Mouse (Mus musculus) liver, embryonic 14.5 days (tissue): ENCODE data around the gene Nox1. TPM values are rescaled to one million over a fixed set of nuclear protein-coding genes. Genes with fewer than 3 reads are reported as not detected.

Experiments used
- ATAC-seq: fragments of 200-750 bp; cut with Nextera tagmentation; 2 replicates; pipeline ENCODE4 v1.8.0; 2017; ENCODE audit warnings: moderate number of reproducible peaks, mild to moderate bottlenecking, moderate library complexity; ENCODE audit not compliant: insufficient read depth
- DNase-seq, 3 experiments: peaks; one replicate each; pipeline ENCODE4 v3.0.0-alpha.2; 2012 to 2013; ENCODE audit warnings: low read depth in 3 of 3, low spot score in 3 of 3
- H3K27ac ChIP-seq: fragments of 300-500 bp; sonication (generic); 2 replicates; pipeline ENCODE4 v1.5.1; 2014; ENCODE audit warnings: moderate library complexity, mild to moderate bottlenecking, control low read depth, inconsistent platforms
- H3K27me3 ChIP-seq: fragments of 300-500 bp; sonication (generic); 2 replicates; pipeline ENCODE4 v1.6.1; 2014; ENCODE audit warnings: mild to moderate bottlenecking, low read length, moderate library complexity; ENCODE audit not compliant: control insufficient read depth, insufficient read depth
- H3K36me3 ChIP-seq: fragments of 300-500 bp; sonication (generic); replicated peaks from 2 replicates; pipeline ENCODE4 v1.6.1; 2014; ENCODE audit warnings: low read depth; ENCODE audit not compliant: control insufficient read depth, insufficient read depth
- H3K4me1 ChIP-seq, 2 experiments: fragments of 200-500 bp in 1 of 2; fragments of 300-500 bp in 1 of 2; sonication (generic) in 1 of 2; replicated peaks; 2 replicates each; pipeline ENCODE4 v1.6.1; 2012 to 2014; ENCODE audit warnings: antibody characterized with exemption in 1 of 2, inconsistent platforms in 1 of 2, low read length in 1 of 2; ENCODE audit not compliant: control insufficient read depth in 2 of 2, insufficient read depth in 2 of 2
- H3K4me2 ChIP-seq: fragments of 300-500 bp; sonication (generic); 2 replicates; pipeline ENCODE4 v1.6.1; 2014; ENCODE audit warnings: low read depth, mild to moderate bottlenecking, control low read depth, moderate library complexity
- H3K4me3 ChIP-seq, 2 experiments: fragments of 200-500 bp in 1 of 2; fragments of 300-500 bp in 1 of 2; sonication (generic) in 1 of 2; 2 replicates each; pipeline ENCODE4 v1.5.1; 2012 to 2014; ENCODE audit warnings: low read depth in 2 of 2, low read length in 2 of 2, mild to moderate bottlenecking in 2 of 2, control low read depth in 1 of 2, inconsistent platforms in 1 of 2, moderate library complexity in 1 of 2; ENCODE audit not compliant: insufficient read depth in 1 of 2
- H3K9ac ChIP-seq: fragments of 300-500 bp; sonication (generic); replicated peaks from 2 replicates; pipeline ENCODE4 v1.6.1; 2014; ENCODE audit warnings: mild to moderate bottlenecking, control low read depth, moderate library complexity
- H3K9me3 ChIP-seq: fragments of 300-500 bp; sonication (generic); 2 replicates; pipeline ENCODE4 v1.6.1; 2016; ENCODE audit warnings: low read length, mixed read lengths; ENCODE audit not compliant: control insufficient read depth
- CTCF ChIP-seq: IDR thresholded peaks from 2 replicates; pipeline ENCODE4 v1.5.1; 2016; ENCODE audit warnings: antibody characterized with exemption, low read depth, control low read depth
- EP300 ChIP-seq: IDR thresholded peaks from 2 replicates; pipeline ENCODE4 v1.6.1; 2016; ENCODE audit warnings: antibody characterized with exemption, low read depth
- WGBS: fragments of 180-500 bp; shearing (Covaris S2); extraction: QIAGEN DNeasy Blood & Tissue Kit; methylation state at CpG from one replicate; pipeline ENCODE4 v1.1.7; 2014; ENCODE audit not compliant: insufficient replicate concordance; 5-methylcytosine and 5-hydroxymethylcytosine counted together
- polyA plus RNA-seq, 2 experiments: library from polyadenylated mRNA; depleted of rRNA in 1 of 2; stranded (reverse) in 1 of 2; unstranded in 1 of 2; fragments of >200 nt; fragmentation: Nextera tagmentation in 1 of 2; extraction: Ambion mirVana in 1 of 2; gene quantifications; 2 replicates each; pipeline versions ENCODE4 v1.2.1 to v1.2.3; 2012 to 2014

The Nox1 gene
- polyA plus RNA-seq, 2 experiments: 0.06 TPM; not detected in 1

GRCm38 (mm10) chrX:134174699-134175098 lies 47.1 kb downstream of the Nox1 start:
- no peak overlapping the region for H3K4me3 ChIP-seq
- WGBS: 71% methylated on average over 1 of the region's 1 CpGs
- H3K27me3 ChIP-seq: no peaks in the 10 kb centered on the region
- TF ChIP-seq EP300 (no peak), CTCF (no peak)
- ATAC-seq (no peak), DNase-seq (no peak)
- no peaks in the 10 kb centered on the region for H3K4me1 ChIP-seq
- no peaks in the 10 kb centered on the region for H3K9me3 ChIP-seq
- no peak overlapping the region for H3K9ac ChIP-seq
- no peak overlapping the region for H3K4me2 ChIP-seq
- no peaks in the 10 kb centered on the region for H3K36me3 ChIP-seq
- H3K27ac ChIP-seq: no peak overlapping the region

- no peak overlapping the region for H3K27ac ChIP-seq
- TF ChIP-seq CTCF (no peak), EP300 (no peak)
- H3K9me3 ChIP-seq: no peaks in the 10 kb centered on the region
- 64% methylated on average over 1 of the region's 1 CpGs for WGBS
- no peak overlapping the region for H3K4me3 ChIP-seq
- ATAC-seq (no peak), DNase-seq (no peak)
- H3K9ac ChIP-seq: no peak overlapping the region
- H3K4me2 ChIP-seq: no peak overlapping the region
- no peaks in the 10 kb centered on the region for H3K27me3 ChIP-seq
- no peaks in the 10 kb centered on the region for H3K36me3 ChIP-seq
- H3K4me1 ChIP-seq: no peaks in the 10 kb centered on the region
Measured at GRCm38 (mm10) chrX:134170584-134170983, 51.2 kb downstream of the Nox1 start.

- DNase-seq (no peak), ATAC-seq (no peak)
- WGBS: 11% methylated on average over 4 of the region's 4 CpGs
- Histone ChIP-seq H3K4me1 (no peaks in the 10 kb centered on the region), H3K9me3 (no peaks in the 10 kb centered on the region), H3K27ac (no peak overlapping the region), H3K27me3 (no peaks in the 10 kb centered on the region; the same call in 1 of the 2 replicates), H3K9ac (no peak overlapping the region), H3K4me3 (no peak overlapping the region), H3K36me3 (no peaks in the 10 kb centered on the region), H3K4me2 (no peak overlapping the region)
- TF ChIP-seq CTCF (no peak), EP300 (no peak)
Measured at GRCm38 (mm10) chrX:134163484-134163883, 58.3 kb downstream of the Nox1 start.

- ATAC-seq: no peak
- TF ChIP-seq EP300: no peak
- TF ChIP-seq CTCF: no peak
- Histone ChIP-seq H3K9me3 (no peaks in the 10 kb centered on the region), H3K4me2 (no peak overlapping the region), H3K9ac (no peak overlapping the region), H3K27ac (no peak overlapping the region), H3K4me3 (no peak overlapping the region), H3K36me3 (no peaks in the 10 kb centered on the region), H3K4me1 (no peaks in the 10 kb centered on the region), H3K27me3 (no peaks in the 10 kb centered on the region; the same call in 1 of the 2 replicates)
- no peak for DNase-seq
- 16% methylated on average over 11 of the region's 11 CpGs for WGBS
Measured at GRCm38 (mm10) chrX:134162826-134163225, 58.9 kb downstream of the Nox1 start.

GRCm38 (mm10) chrX:134162043-134162720 lies 59.6 kb downstream of the Nox1 start, which contains the start of gene Xkrx:
Xkrx (minus strand) TSS chrX:134162076.
- Histone ChIP-seq H3K4me2 (no peak within 1 kb of the TSS), H3K4me3 (no peak within 1 kb of the TSS), H3K4me1 (no peaks in the 10 kb centered on the region), H3K36me3 (no peaks in the 10 kb centered on the region), H3K9ac (no peak within 1 kb of the TSS), H3K27me3 (no peaks in the 10 kb centered on the region; the same call in 1 of the 2 replicates), H3K27ac (no peak within 1 kb of the TSS), H3K9me3 (no peaks in the 10 kb centered on the region)
- DNase-seq (no peak), ATAC-seq (no peak)
- TF ChIP-seq EP300 (no peak), CTCF (no peak)
- WGBS: 28% methylated on average over 16 of the region's 16 CpGs
